Mouse (Mus musculus): ENCODE results near the gene Nav2. TPM values are rescaled to one million over a fixed set of nuclear protein-coding genes. Genes with fewer than 3 reads are reported as not detected.

The Nav2 gene
- polyA plus RNA-seq, 1 experiment from 2014 or later, result 23.0 TPM

DNA sequence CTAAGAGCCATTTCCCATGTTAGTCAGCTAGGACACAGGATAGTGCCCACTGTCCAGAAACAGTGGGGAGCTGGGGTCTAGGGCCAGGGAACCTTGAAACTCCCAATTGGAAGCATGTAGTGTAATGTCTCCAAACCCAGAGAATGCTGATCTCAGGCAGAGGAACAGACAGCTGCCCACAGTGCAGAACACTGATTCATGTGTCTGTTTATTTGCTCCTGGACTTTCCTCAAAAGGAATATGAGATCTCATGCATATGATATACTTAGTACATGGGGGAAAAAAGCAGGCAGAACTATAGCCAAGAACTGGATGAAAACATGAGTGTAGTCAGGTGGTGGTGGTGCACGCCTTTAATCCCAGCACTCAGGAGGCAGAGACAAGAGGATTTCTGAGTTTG lies 297.0 kb downstream of the Nav2 start:
- Histone ChIP-seq H3K4me3 (no peak overlapping the region), H3K27me3 (no peaks in the 10 kb centered on the region), H3K27ac (replicated peaks) (no peak overlapping the region), H3K4me2 (replicated peaks) (no peak overlapping the region), H3K9me3 (no peaks in the 10 kb centered on the region), H3K36me3 (no peaks in the 10 kb centered on the region), H3K4me1 (peaks cover 10% of the 10 kb centered on the region; the same call in 1 of the 2 replicates), H3K9ac (replicated peaks) (no peak overlapping the region)
- WGBS, result 74% methylated on average over 1 of the region's 1 CpGs
- ATAC-seq (ENCODE audit: low FRiP score, low read depth), result no peak

DNA sequence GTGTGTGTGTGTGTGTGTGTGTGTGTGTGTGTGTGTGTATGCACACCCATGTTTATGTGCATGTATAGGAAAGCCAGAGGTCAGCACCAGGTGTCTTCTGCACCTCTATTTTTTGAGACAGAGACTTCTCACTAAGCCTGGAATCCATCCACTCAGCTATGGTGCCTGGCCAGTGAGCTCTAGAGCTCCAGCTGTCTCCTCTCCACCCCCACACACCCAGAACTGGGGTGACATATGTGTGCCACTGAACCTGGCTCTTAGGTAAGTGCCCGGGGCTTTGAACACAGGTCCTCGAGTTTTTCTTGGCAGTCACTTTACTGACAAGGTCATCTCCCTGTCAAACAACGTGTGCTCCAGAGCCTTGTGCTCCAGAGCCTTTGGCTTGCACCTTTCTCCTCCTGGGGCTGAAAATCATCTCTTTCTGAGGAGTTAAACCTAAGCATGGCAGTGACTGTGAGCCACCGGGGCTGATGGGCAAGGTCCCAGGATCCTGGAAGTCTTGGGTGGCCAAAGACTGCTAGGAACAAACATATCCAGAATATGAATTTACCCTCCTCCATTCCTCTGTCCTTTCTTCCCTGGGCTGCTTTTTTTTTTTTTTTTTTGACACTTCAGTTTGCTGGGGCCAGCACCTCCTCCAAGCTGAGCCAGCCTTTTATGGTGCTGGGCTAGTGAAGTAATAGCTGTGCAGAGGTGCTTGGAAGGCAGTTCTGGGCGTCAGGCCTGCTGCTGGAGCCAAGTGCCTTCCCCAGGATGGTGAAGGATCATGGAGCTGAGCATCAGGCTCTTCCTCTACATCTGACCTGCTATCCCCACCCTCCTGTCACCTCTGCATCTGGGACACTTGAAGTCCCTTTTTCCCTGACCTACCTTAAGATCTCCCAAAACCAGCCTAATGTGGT lies 298.5 kb downstream of the Nav2 start:
- WGBS, result 76% methylated on average over 5 of the region's 5 CpGs
- peaks cover 10% of the 10 kb centered on the region; the same call in 1 of the 2 replicates for H3K4me1 ChIP-seq

DNA sequence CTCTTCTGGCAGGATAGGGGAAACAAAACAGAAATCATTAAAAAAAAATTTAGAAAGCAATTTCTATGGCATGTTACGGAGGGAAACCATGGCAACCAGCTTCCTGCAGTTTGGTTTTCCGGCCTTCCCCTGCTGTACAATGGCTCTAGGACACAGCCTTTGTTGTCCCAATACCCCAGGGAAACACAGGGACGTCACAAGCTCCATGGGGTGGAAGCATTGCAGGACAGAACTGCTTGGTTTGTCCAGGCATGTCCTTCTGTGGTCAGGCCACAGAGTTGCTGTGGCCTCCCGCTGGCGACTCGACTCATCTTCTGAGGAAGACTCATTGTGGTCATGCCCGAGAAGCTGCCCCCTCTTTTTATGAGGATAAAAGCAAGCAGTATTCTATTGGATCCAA lies 301.0 kb downstream of the Nav2 start:
- no peak overlapping the region for H3K27ac ChIP-seq (replicated peaks)
- 44% methylated on average over 7 of the region's 7 CpGs for WGBS
- no peaks in the 10 kb centered on the region for H3K9me3 ChIP-seq
- no peaks in the 10 kb centered on the region for H3K27me3 ChIP-seq
- H3K4me1 ChIP-seq, result peaks cover 10% of the 10 kb centered on the region; the same call in 1 of the 2 replicates
- no peak for ATAC-seq (ENCODE audit: low FRiP score, low read depth)
- H3K9ac ChIP-seq (replicated peaks), result no peak overlapping the region
- no peaks in the 10 kb centered on the region for H3K36me3 ChIP-seq
- H3K4me2 ChIP-seq (replicated peaks), result no peak overlapping the region
- H3K4me3 ChIP-seq, result no peak overlapping the region

More for the DNA sequence above, 298.5 kb downstream of the Nav2 start:
- no peaks in the 10 kb centered on the region for H3K9me3 ChIP-seq
- no peak overlapping the region for H3K4me3 ChIP-seq
- no peaks in the 10 kb centered on the region for H3K27me3 ChIP-seq
- no peak overlapping the region for H3K27ac ChIP-seq (replicated peaks)
- ATAC-seq (ENCODE audit: low FRiP score, low read depth), result no peak
- no peaks in the 10 kb centered on the region for H3K36me3 ChIP-seq
- no peak overlapping the region for H3K4me2 ChIP-seq (replicated peaks)
- H3K9ac ChIP-seq (replicated peaks), result no peak overlapping the region

DNA sequence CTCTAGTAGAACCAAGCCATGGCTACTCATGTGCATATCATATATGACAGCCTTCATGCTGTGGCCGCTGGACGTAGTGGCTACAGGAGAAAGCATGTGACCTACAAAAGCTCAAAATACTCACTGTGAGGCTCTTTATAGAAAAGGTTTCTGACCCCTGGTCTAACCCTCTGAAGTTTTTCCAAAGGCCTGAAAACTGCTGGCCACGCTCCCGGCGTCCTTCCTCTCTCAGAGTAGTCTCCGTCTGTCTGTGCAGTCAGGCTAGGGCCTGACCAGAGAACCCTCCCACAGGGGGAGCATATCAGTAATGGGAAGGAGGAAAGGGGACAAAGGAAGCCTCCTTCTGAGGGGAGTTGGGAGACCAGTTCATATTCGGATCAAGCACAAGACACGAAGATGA lies 302.2 kb downstream of the Nav2 start:
- no peak overlapping the region for H3K27ac ChIP-seq (replicated peaks)
- H3K9me3 ChIP-seq, result no peaks in the 10 kb centered on the region
- peaks cover 10% of the 10 kb centered on the region; the same call in 1 of the 2 replicates for H3K4me1 ChIP-seq
- no peaks in the 10 kb centered on the region for H3K27me3 ChIP-seq
- no peak overlapping the region for H3K4me2 ChIP-seq (replicated peaks)
- no peak for ATAC-seq (ENCODE audit: low FRiP score, low read depth)
- H3K9ac ChIP-seq (replicated peaks), result no peak overlapping the region
- no peaks in the 10 kb centered on the region for H3K36me3 ChIP-seq
- WGBS, result 88% methylated on average over 8 of the region's 8 CpGs
- H3K4me3 ChIP-seq, result no peak overlapping the region

DNA sequence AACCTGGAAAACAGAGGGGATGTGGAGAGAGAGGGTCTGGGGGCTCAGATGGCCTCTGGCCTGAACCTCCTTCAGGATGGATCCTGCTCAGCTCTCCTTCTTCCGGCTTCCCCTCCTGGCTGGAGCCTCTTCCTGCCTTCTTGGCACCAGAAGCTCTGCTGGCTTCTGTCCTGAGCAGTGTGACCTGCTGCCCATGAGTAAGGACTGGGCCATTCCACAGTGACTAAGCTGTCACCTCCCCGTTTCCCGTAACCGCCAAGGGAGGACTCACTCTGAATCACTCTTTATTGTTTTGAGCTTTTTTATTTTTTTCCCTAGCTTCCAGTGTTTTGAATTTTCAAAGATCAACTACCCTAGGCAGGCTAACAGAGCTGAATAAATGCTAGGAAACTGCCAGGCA lies 304.5 kb downstream of the Nav2 start:
- Histone ChIP-seq H3K9me3 (no peaks in the 10 kb centered on the region), H3K9ac (replicated peaks) (no peak overlapping the region), H3K27ac (replicated peaks) (no peak overlapping the region), H3K4me2 (replicated peaks) (no peak overlapping the region), H3K27me3 (no peaks in the 10 kb centered on the region), H3K4me3 (no peak overlapping the region), H3K4me1 (peaks cover 10% of the 10 kb centered on the region; the same call in 1 of the 2 replicates), H3K36me3 (no peaks in the 10 kb centered on the region)
- ATAC-seq (ENCODE audit: low FRiP score, low read depth), result no peak
- 85% methylated on average over 4 of the region's 4 CpGs for WGBS

DNA sequence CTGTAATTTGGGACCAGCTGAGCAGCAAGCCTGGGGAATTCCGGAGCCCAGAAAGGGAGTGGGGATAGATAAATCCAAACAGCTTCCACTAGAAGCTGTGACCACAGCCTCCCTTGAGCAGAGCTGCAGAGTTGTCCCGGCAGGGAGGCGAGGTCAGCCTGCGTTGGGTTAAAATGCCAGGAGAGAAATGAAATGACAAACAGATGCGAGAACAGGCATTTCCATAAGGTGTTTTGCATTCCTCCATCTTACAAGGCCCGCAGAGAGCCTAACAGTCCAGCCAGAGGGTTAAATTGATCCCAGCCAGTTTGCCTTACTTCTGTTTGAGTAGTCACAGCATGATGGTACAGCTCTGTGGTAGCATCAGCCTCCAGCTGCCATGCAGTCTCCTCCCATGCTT lies 309.3 kb downstream of the Nav2 start:
- Histone ChIP-seq H3K4me2 (replicated peaks) (no peak overlapping the region), H3K9ac (replicated peaks) (no peak overlapping the region), H3K36me3 (no peaks in the 10 kb centered on the region), H3K4me1 (no peaks in the 10 kb centered on the region), H3K4me3 (no peak overlapping the region), H3K9me3 (no peaks in the 10 kb centered on the region), H3K27me3 (no peaks in the 10 kb centered on the region), H3K27ac (replicated peaks) (no peak overlapping the region)
- no peak for ATAC-seq (ENCODE audit: low FRiP score, low read depth)
- 79% methylated on average over 6 of the region's 6 CpGs for WGBS

DNA sequence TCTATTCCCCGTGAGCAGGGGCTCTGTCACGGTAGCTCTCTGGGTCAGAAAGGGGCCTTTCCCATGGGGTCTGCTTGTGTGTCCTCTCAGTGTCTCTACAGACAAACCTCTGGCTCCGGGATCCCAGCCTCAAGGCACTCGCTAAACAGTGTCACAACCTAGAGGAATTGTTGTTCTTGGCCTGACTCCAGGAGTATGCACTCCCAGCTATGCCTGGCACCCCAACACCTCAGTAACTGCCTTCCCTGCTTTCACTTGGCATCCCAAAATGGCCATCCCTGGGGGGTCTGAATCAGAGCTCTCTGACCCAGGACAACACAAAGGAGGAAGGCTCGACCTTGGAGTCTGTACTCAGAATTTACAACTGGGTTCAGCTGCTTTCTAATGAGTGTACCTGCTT lies 317.2 kb downstream of the Nav2 start:
- no peaks in the 10 kb centered on the region for H3K9me3 ChIP-seq
- no peak for ATAC-seq (ENCODE audit: low FRiP score, low read depth)

DNA sequence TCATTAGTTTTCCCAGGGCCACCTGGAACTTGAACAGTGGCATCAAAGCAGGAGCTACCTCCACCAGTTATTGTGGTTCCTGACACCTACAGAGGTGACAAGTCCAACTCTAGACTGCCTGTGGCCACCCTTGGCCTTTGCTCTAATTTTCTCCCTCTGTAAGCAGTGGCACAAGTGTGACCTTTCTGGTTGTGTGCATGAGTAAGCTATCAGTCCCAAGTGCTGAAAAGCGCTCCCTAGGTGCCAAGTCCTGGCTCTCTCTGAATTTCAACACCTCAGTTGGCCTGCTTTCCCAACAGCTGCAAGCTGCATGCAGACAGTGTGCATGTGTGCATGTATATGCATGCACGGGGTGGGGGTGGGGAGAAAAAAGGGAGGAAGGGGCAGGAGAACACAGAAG lies 324.5 kb downstream of the Nav2 start:
- 88% methylated on average over 2 of the region's 2 CpGs for WGBS
- Histone ChIP-seq H3K36me3 (no peaks in the 10 kb centered on the region), H3K4me2 (replicated peaks) (no peak overlapping the region), H3K27me3 (no peaks in the 10 kb centered on the region), H3K9ac (replicated peaks) (no peak overlapping the region), H3K4me1 (no peaks in the 10 kb centered on the region), H3K4me3 (no peak overlapping the region), H3K27ac (replicated peaks) (no peak overlapping the region), H3K9me3 (no peaks in the 10 kb centered on the region)
- ATAC-seq (ENCODE audit: low FRiP score, low read depth), result no peak

More for the DNA sequence above, 317.2 kb downstream of the Nav2 start:
- Histone ChIP-seq H3K36me3 (no peaks in the 10 kb centered on the region), H3K4me2 (replicated peaks) (no peak overlapping the region), H3K4me3 (no peak overlapping the region), H3K4me1 (no peaks in the 10 kb centered on the region), H3K27ac (replicated peaks) (no peak overlapping the region), H3K9ac (replicated peaks) (no peak overlapping the region), H3K27me3 (no peaks in the 10 kb centered on the region)
- WGBS, result 89% methylated on average over 5 of the region's 5 CpGs

GRCm38 (mm10) chr7:49234288-49234687 lies 325.8 kb downstream of the Nav2 start:
- Histone ChIP-seq H3K27me3 (no peaks in the 10 kb centered on the region), H3K9me3 (no peaks in the 10 kb centered on the region), H3K4me2 (replicated peaks) (no peak overlapping the region), H3K9ac (replicated peaks) (no peak overlapping the region), H3K4me3 (no peak overlapping the region), H3K27ac (replicated peaks) (no peak overlapping the region), H3K36me3 (no peaks in the 10 kb centered on the region), H3K4me1 (no peaks in the 10 kb centered on the region)
- WGBS, result 86% methylated on average over 8 of the region's 8 CpGs
- no peak for ATAC-seq (ENCODE audit: low FRiP score, low read depth)

GRCm38 (mm10) chr7:49235271-49235681 lies 326.8 kb downstream of the Nav2 start:
- Histone ChIP-seq H3K27ac (replicated peaks) (no peak overlapping the region), H3K9ac (replicated peaks) (no peak overlapping the region), H3K4me2 (replicated peaks) (no peak overlapping the region), H3K36me3 (no peaks in the 10 kb centered on the region), H3K9me3 (no peaks in the 10 kb centered on the region), H3K27me3 (no peaks in the 10 kb centered on the region), H3K4me1 (no peaks in the 10 kb centered on the region), H3K4me3 (no peak overlapping the region)
- 81% methylated on average over 9 of the region's 9 CpGs for WGBS
- no peak for ATAC-seq (ENCODE audit: low FRiP score, low read depth)

GRCm38 (mm10) chr7:49235821-49236220 lies 327.3 kb downstream of the Nav2 start:
- no peaks in the 10 kb centered on the region for H3K27me3 ChIP-seq
- no peak overlapping the region for H3K4me3 ChIP-seq
- H3K27ac ChIP-seq (replicated peaks), result no peak overlapping the region
- H3K9ac ChIP-seq (replicated peaks), result no peak overlapping the region
- ATAC-seq (ENCODE audit: low FRiP score, low read depth), result no peak
- no peaks in the 10 kb centered on the region for H3K4me1 ChIP-seq
- H3K36me3 ChIP-seq, result no peaks in the 10 kb centered on the region
- WGBS, result 79% methylated on average over 3 of the region's 3 CpGs
- H3K4me2 ChIP-seq (replicated peaks), result no peak overlapping the region
- no peaks in the 10 kb centered on the region for H3K9me3 ChIP-seq

GRCm38 (mm10) chr7:49240461-49240860 lies 331.9 kb downstream of the Nav2 start:
- H3K4me3 ChIP-seq, result no peak overlapping the region
- H3K4me1 ChIP-seq, result peaks cover 4% of the 10 kb centered on the region
- no peaks in the 10 kb centered on the region for H3K9me3 ChIP-seq
- WGBS, result 85% methylated on average over 7 of the region's 7 CpGs
- ATAC-seq (ENCODE audit: low FRiP score, low read depth), result no peak
- H3K27me3 ChIP-seq, result 0 out of 2 replicates have a peak, but pooled peaks cover 5% of the 10 kb centered on the region
- H3K9ac ChIP-seq (replicated peaks), result no peak overlapping the region
- no peak overlapping the region for H3K27ac ChIP-seq (replicated peaks)
- H3K36me3 ChIP-seq, result no peaks in the 10 kb centered on the region
- H3K4me2 ChIP-seq (replicated peaks), result no peak overlapping the region

All from midbrain, embryonic 12.5 days (tissue).